Mouse (Mus musculus): ENCODE data around the gene Cars. TPM values are rescaled to one million over a fixed set of nuclear protein-coding genes. Genes with fewer than 3 reads are reported as not detected.

The Cars gene
- polyA plus RNA-seq, 1 experiment from 2014 or later: 64.4 TPM

DNA sequence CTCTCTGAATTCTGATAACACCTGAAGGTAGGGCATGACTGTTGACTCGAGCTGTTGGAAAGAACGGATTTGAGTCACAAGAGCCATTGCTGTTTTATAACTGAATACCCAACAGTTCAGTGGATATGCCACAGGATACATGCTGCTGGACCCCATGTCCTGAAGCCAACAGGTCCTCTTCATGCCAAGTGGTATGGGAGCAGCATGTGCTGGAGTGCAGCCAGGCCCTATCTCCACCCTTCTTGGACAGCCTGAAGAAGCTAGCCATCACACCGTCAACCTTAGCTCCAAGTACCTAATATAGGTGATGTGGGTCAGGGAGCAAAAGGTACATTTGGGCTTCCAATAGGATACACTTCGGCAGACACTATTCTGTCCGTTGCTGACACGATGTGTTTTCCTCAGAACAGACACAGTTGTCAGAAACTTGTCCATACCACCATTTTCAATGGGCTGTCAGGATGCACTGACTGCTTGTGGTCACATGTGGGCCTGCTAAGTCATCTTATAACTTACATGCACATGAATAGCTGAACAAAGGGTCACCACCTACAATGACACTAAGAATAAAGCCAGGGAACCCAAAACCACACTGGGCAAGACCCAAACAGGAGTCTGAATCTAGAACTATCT is 34.8 kb downstream of the Cars start:
- no peak for ATAC-seq (ENCODE audit: low FRiP score, low TSS enrichment)
- 90% methylated on average over 6 of the region's 6 CpGs for WGBS
- Histone ChIP-seq H3K4me3 (ENCODE audit: low read length) (no peak overlapping the region), H3K4me2 (replicated peaks; ENCODE audit: low read depth, low read length) (no peak overlapping the region), H3K9ac (ENCODE audit: low read depth, low read length) (no peak overlapping the region), H3K36me3 (ENCODE audit: control insufficient read depth, insufficient read depth, low read length) (peaks cover 98% of the 10 kb centered on the region), H3K27ac (ENCODE audit: low read depth, low read length) (no peak overlapping the region), H3K9me3 (ENCODE audit: control insufficient read depth, low read length) (no peaks in the 10 kb centered on the region), H3K4me1 (ENCODE audit: control insufficient read depth, insufficient read depth, low read length) (no peaks in the 10 kb centered on the region), H3K27me3 (ENCODE audit: control insufficient read depth, insufficient read depth, low read length) (no peaks in the 10 kb centered on the region)

DNA sequence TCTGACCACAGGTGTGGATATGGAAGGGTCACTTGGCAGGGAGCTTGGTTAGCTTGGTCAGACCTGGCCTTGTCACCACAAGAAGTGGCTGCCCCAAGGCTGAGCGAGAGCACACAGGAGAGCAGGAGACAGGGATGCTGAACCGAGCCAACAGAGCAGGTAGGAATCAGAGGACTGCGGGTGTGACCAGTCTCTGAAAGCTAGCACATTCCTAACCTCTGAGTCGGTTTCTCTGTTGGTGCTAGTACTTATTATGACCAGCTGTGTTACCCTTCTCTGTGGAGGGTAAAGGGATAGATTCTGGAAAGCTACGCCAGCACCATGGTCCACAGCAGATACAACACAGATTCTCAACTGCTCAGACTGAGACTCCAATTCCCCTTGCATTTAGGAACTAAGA is 36.1 kb downstream of the Cars start:
- Histone ChIP-seq H3K27me3 (ENCODE audit: control insufficient read depth, insufficient read depth, low read length) (no peaks in the 10 kb centered on the region), H3K9me3 (ENCODE audit: control insufficient read depth, low read length) (no peaks in the 10 kb centered on the region), H3K4me2 (replicated peaks; ENCODE audit: low read depth, low read length) (no peak overlapping the region), H3K4me1 (ENCODE audit: control insufficient read depth, insufficient read depth, low read length) (no peaks in the 10 kb centered on the region), H3K36me3 (ENCODE audit: control insufficient read depth, insufficient read depth, low read length) (peaks cover 98% of the 10 kb centered on the region), H3K4me3 (ENCODE audit: low read length) (no peak overlapping the region), H3K9ac (ENCODE audit: low read depth, low read length) (no peak overlapping the region), H3K27ac (ENCODE audit: low read depth, low read length) (no peak overlapping the region)
- 95% methylated on average over 5 of the region's 5 CpGs for WGBS
- no peak for ATAC-seq (ENCODE audit: low FRiP score, low TSS enrichment)

DNA sequence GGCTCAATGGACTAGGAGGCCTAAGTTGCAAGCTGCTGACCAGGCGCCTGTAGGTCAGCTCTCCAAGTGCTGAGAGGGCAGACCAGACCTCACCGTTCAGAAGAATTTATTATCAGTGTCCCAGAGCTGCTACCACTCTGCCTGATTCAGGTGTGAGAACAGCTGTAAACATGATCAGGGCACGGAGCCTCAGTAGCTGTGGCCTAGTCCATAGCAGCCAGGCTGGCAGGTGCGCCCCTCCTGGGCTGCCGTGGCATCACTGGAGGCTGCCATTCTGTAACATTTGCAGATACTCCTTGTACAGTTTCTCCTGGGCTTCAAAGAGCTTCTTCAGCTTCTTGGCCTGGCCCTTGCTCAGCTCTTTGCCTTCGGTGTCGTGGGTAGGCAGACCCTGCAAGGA is 42.3 kb downstream of the Cars start:
- Histone ChIP-seq H3K9me3 (ENCODE audit: control insufficient read depth, low read length) (no peaks in the 10 kb centered on the region), H3K9ac (ENCODE audit: low read depth, low read length) (no peak overlapping the region), H3K27me3 (ENCODE audit: control insufficient read depth, insufficient read depth, low read length) (no peaks in the 10 kb centered on the region), H3K36me3 (ENCODE audit: control insufficient read depth, insufficient read depth, low read length) (peaks cover 85% of the 10 kb centered on the region), H3K27ac (ENCODE audit: low read depth, low read length) (no peak overlapping the region), H3K4me2 (replicated peaks; ENCODE audit: low read depth, low read length) (no peak overlapping the region), H3K4me3 (ENCODE audit: low read length) (no peak overlapping the region), H3K4me1 (ENCODE audit: control insufficient read depth, insufficient read depth, low read length) (no peaks in the 10 kb centered on the region)
- ATAC-seq (ENCODE audit: low FRiP score, low TSS enrichment): no peak
- 91% methylated on average over 7 of the region's 7 CpGs for WGBS

DNA sequence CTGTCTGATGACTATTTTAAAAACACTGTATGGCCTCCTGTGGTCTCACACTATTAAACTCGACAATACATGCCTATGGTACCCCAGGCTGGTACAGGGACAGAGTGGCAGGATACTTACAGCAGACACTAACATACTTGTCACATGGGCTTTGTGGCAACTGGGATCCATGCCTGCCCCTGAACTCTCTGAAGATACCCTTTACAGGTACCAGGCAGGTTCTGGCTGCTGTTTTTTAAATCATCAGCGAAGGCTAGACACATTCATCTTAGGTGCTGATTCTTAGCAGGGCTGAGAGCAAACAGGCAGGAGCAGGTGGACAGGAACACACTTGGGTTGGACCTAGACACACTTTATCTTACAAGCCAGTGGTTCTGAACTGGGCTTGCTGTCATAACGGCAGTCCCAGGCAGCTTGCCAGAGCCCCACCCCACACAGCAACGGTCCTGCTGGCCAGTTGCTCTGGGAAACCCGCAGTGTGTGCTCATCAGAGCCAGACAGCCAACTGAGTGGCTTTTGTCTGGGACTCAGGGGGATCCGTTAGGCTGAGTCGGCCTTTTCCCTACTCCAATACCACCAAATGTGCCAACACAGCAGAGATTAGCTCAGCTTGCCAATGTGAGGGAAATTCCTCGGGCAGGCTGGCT is 42.8 kb downstream of the Cars start:
- Histone ChIP-seq H3K9ac (ENCODE audit: low read depth, low read length) (no peak overlapping the region), H3K9me3 (ENCODE audit: control insufficient read depth, low read length) (no peaks in the 10 kb centered on the region), H3K4me2 (replicated peaks; ENCODE audit: low read depth, low read length) (no peak overlapping the region), H3K4me3 (ENCODE audit: low read length) (no peak overlapping the region), H3K27me3 (ENCODE audit: control insufficient read depth, insufficient read depth, low read length) (no peaks in the 10 kb centered on the region), H3K36me3 (ENCODE audit: control insufficient read depth, insufficient read depth, low read length) (peaks cover 80% of the 10 kb centered on the region), H3K27ac (ENCODE audit: low read depth, low read length) (no peak overlapping the region), H3K4me1 (ENCODE audit: control insufficient read depth, insufficient read depth, low read length) (no peaks in the 10 kb centered on the region)
- 85% methylated on average over 8 of the region's 8 CpGs for WGBS
- no peak for ATAC-seq (ENCODE audit: low FRiP score, low TSS enrichment)

DNA sequence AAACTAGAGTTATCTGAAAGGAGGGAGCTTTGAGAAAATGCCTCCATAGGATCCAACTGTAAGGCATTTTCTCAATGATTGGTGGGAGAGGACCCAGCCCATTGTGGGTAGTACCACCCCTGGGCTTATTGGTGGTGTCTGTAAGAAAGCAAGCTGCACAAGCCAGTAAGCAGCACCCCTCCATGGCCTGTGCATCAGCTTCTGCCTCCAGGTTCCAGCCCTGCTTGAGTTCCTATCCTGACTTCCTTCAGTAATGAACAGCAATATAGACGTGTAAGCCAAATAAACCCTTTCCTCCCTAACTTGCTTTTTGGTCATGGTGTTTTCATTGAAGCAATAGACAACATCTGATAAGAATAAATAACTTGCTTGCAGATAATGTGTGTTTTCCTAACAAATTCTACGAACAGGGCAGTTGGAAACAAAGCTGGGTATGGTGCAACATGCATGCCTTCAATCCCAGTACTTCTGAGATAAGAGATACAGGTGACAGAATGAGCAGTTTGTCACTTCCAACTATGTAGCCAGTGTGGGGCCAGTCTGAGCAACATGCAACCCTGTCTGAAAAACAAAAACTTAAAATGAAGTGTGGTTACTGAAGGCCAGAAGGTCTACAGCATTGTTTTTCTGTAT is 50.2 kb downstream of the Cars start:
- Histone ChIP-seq H3K4me1 (ENCODE audit: control insufficient read depth, insufficient read depth, low read length) (peaks cover 26% of the 10 kb centered on the region), H3K27me3 (ENCODE audit: control insufficient read depth, insufficient read depth, low read length) (no peaks in the 10 kb centered on the region), H3K4me3 (ENCODE audit: low read length) (peak overlapping the region; percentile 97), H3K36me3 (ENCODE audit: control insufficient read depth, insufficient read depth, low read length) (peaks cover 15% of the 10 kb centered on the region), H3K4me2 (replicated peaks; ENCODE audit: low read depth, low read length) (peak overlapping the region; percentile 50), H3K9me3 (ENCODE audit: control insufficient read depth, low read length) (no peaks in the 10 kb centered on the region), H3K27ac (ENCODE audit: low read depth, low read length) (peak overlapping the region; percentile 45), H3K9ac (ENCODE audit: low read depth, low read length) (peak overlapping the region; percentile 54)
- peak; percentile 8; the same call in 1 of the 2 replicates for ATAC-seq (ENCODE audit: low FRiP score, low TSS enrichment)
- 28% methylated on average over 2 of the region's 2 CpGs for WGBS

DNA sequence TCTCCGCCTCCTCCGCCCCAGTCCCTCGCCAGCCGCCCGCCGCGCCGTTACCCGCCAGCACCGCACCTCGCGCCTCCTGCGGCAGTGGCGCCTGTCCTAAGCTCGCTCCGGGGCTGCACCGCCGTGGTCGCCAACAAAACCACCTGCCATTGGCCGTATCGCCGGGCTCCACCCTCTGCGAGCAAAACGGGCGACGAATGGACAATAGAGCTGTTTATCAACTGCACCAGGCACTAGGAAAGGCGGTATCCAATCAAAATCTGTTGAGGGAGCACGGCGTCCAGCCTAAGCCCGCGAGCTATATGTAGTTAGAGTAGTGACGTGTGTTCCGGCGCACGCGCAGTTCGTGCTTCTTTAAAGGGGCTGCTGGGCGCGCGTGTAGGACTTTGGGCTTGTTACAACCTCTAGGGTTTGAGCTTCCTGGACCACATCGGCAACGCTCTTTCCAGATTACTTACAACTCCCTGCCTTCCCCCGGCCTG is 50.9 kb downstream of the Cars start, which contains the start of gene Nap1l4:
Gene Nap1l4, minus strand, starts transcription at position 131 of the 482 bp plus-strand sequence.
- Histone ChIP-seq H3K4me1 (ENCODE audit: control insufficient read depth, insufficient read depth, low read length) (peaks cover 26% of the 10 kb centered on the region), H3K9ac (ENCODE audit: low read depth, low read length) (peak within 1 kb of the TSS; percentile 93), H3K9me3 (ENCODE audit: control insufficient read depth, low read length) (no peaks in the 10 kb centered on the region), H3K36me3 (ENCODE audit: control insufficient read depth, insufficient read depth, low read length) (peaks cover 10% of the 10 kb centered on the region), H3K4me3 (ENCODE audit: low read length) (peak within 1 kb of the TSS; percentile 97), H3K27me3 (ENCODE audit: control insufficient read depth, insufficient read depth, low read length) (no peaks in the 10 kb centered on the region), H3K27ac (ENCODE audit: low read depth, low read length) (peak within 1 kb of the TSS; percentile 96), H3K4me2 (replicated peaks; ENCODE audit: low read depth, low read length) (peak within 1 kb of the TSS; percentile 82)
- ATAC-seq (ENCODE audit: low FRiP score, low TSS enrichment): peak; percentile 99
- 0% methylated on average over 41 of the region's 43 CpGs for WGBS

DNA sequence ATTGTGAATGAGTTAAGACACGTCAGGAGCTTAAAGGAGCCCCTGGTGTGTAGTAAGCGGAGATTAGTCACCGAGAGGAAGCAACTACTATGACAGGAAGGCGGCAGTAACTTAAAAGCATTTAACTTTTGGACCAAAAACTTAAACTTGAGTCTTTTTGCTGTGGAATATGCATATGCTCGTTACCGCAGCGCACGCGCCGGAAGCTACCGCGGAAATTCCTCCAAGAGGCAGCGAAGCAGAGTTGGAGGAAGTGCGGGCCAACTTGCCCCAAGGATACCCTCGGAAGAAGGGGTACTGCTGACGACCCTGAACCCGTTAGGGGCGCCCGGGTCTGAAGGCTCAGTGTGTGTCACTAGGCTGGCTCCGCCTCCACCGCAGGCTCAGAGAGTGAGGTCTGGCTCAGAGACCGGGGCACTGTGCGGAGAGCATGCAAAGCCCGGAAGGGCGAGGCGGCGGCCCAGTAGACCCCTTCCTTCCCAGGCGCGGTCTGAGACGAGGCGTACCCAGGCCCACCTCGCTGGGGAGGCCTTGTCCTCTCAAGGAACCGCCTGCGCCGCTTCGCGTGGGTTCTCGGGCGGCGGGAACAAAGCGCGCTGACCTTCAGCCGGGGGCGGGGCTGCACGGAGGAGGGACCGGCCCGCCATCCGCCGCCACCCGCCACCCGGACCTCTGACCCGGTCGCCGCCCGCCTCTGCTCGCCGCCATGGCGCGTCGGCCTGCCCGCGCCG is 51.5 kb downstream of the Cars start:
- Histone ChIP-seq H3K4me1 (ENCODE audit: control insufficient read depth, insufficient read depth, low read length) (peaks cover 26% of the 10 kb centered on the region), H3K4me3 (ENCODE audit: low read length) (peak overlapping the region; percentile 97), H3K27me3 (ENCODE audit: control insufficient read depth, insufficient read depth, low read length) (no peaks in the 10 kb centered on the region), H3K9me3 (ENCODE audit: control insufficient read depth, low read length) (no peaks in the 10 kb centered on the region), H3K4me2 (replicated peaks; ENCODE audit: low read depth, low read length) (peak overlapping the region; percentile 82), H3K36me3 (ENCODE audit: control insufficient read depth, insufficient read depth, low read length) (peaks cover 8% of the 10 kb centered on the region; the same call in 1 of the 2 replicates), H3K27ac (ENCODE audit: low read depth, low read length) (peak overlapping the region; percentile 96), H3K9ac (ENCODE audit: low read depth, low read length) (peak overlapping the region; percentile 93)
- ATAC-seq (ENCODE audit: low FRiP score, low TSS enrichment): peak; percentile 82
- under 1% methylated on average over 37 of the region's 63 CpGs for WGBS

DNA sequence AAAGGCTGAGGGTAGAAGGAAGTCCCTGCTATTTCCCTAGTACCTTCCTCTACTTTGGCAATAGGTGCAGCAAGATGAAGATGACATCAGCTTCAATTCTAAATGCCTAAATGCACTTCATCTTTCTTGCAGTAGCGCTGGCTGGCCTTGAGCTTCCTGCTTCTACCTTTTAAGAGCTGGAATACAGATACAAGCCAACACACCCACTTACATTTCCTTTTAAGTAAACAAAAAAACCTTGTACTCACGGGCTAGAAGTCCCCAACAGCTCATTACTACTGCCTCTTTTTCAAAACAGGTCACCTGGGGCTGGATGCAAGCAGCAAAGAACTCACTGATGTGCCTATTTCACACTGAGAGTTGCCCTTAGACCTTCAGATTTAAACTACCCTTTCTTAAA is 53.3 kb downstream of the Cars start:
- ATAC-seq (ENCODE audit: low FRiP score, low TSS enrichment): no peak
- H3K4me3 ChIP-seq (ENCODE audit: low read length): no peak overlapping the region
- no peaks in the 10 kb centered on the region for H3K27me3 ChIP-seq (ENCODE audit: control insufficient read depth, insufficient read depth, low read length)
- peaks cover 10% of the 10 kb centered on the region for H3K36me3 ChIP-seq (ENCODE audit: control insufficient read depth, insufficient read depth, low read length)
- peaks cover 26% of the 10 kb centered on the region for H3K4me1 ChIP-seq (ENCODE audit: control insufficient read depth, insufficient read depth, low read length)
- H3K4me2 ChIP-seq (replicated peaks; ENCODE audit: low read depth, low read length): peak overlapping the region; percentile 82; the same call in 1 of the 2 replicates
- 0 out of 2 replicates have a peak overlapping the region, but pooled peaks have one; percentile 28 for H3K9ac ChIP-seq (ENCODE audit: low read depth, low read length)
- WGBS: 52% methylated on average over 2 of the region's 2 CpGs
- H3K9me3 ChIP-seq (ENCODE audit: control insufficient read depth, low read length): no peaks in the 10 kb centered on the region
- H3K27ac ChIP-seq (ENCODE audit: low read depth, low read length): no peak overlapping the region

Measured in kidney, embryonic 14.5 days (tissue).